Mouse (Mus musculus) mouse trophoblast stem cell (cell line): ENCODE measurements around the gene Olfr1351.
"Not testable (repeated sequence)": the region's sequence is repeated elsewhere in the genome, so short reads cannot be mapped to it uniquely, and the experiment has no call there.

Experiments used
- in situ Hi-C, 2 experiments: fragments of 300-500 bp; cut with MseI, MboI; formaldehyde crosslinking; loops; 2 replicates in 1 of 2; 3 replicates in 1 of 2; pipeline ENCODE4 v1.15.1; 2025

Gene Olfr1351

GRCm38 (mm10) chr10:79012172-79012571 lies at the start of gene Olfr1351:
Gene Olfr1351, plus strand, starts transcription at chr10:79012472.
- in situ Hi-C loops = no loop called here

DNA sequence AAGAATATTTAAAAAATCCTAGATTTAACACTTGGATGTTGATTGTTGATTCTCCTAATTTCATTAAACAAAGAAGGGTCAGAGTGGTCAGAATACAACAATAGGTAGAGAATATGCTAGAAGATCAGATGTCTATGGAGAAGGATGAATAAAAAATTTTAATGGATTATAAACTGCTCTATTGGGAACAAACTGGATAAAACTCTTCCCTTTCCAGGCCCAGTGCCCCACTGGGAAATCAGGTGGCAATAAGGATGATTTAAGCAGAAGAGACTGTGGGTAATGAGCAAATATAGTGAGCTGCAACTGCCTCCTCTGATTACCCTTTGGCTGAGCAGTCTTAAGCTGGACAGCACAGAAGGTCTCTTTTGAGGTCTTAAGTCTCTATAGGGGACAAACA lies 49.3 kb upstream of the Olfr1351 start, which contains the start of gene Olfr1353:
Gene Olfr1353 (plus strand): TSS at position 301 of the 400 bp plus-strand sequence.
- in situ Hi-C loops = not testable (repeated sequence)

- in situ Hi-C loops = no loop called here
These were observed 31.5 kb upstream of the Olfr1351 start, which contains the start of gene Olfr1352 for GRCm38 (mm10) chr10:78980750-78981149. Gene Olfr1352, plus strand, starts transcription at chr10:78981050.

- in situ Hi-C loops = no loop called here
These were observed 16.2 kb downstream of the Olfr1351 start, which contains the start of gene Olfr57 for GRCm38 (mm10) chr10:79028441-79028840. Gene Olfr57, plus strand, starts transcription at chr10:79028741.

GRCm38 (mm10) chr10:79042457-79042856 lies 30.2 kb downstream of the Olfr1351 start:
- in situ Hi-C loops = not testable (repeated sequence)

- in situ Hi-C loops = not testable (repeated sequence)
These were observed 45.1 kb downstream of the Olfr1351 start for GRCm38 (mm10) chr10:79057370-79057769.
